ENCODE assay signal across 11 mouse cellular contexts in genomic region chr14:118080606-118081005, GRCm38 (mm10). TPM values are rescaled to one million over a fixed set of nuclear protein-coding genes. Genes with fewer than 3 reads are reported as not detected.
DNase-seq lines count a peak whose midpoint lies in the region; ATAC-seq lines count a peak whose summit lies in the region.
"Had no signal": no experiment of that assay in that cellular context is flagged by ENCODE, and none has a peak within 500 bp of the region (broad histone marks: within the 10 kb centered on the region; RNA-seq: fewer than 3 reads in every experiment).

No protein-coding gene starts in this region.

- no peaks in the 10 kb centered on the region for H3K36me3 ChIP-seq in heart, embryonic 14.5 days (ENCODE audit: control insufficient read depth, insufficient read depth, low read length)
- H3K36me3 ChIP-seq in lung, embryonic 15.5 days: no peaks in the 10 kb centered on the region
- H3K36me3 ChIP-seq in liver, embryonic 12.5 days: no peaks in the 10 kb centered on the region

- H3K4me2 ChIP-seq in heart, embryonic 14.5 days (ENCODE audit: low read length): peak overlapping the region; percentile 55
- H3K4me2 ChIP-seq in lung, embryonic 15.5 days: 0 out of 2 replicates have a peak overlapping the region, but pooled peaks have one; percentile 2
- no peak overlapping the region for H3K4me2 ChIP-seq in liver, embryonic 12.5 days

- H3K27me3 ChIP-seq in heart, embryonic 14.5 days (ENCODE audit: control insufficient read depth, insufficient read depth, low read length): no peaks in the 10 kb centered on the region
- H3K27me3 ChIP-seq in lung, embryonic 15.5 days: no peaks in the 10 kb centered on the region
- H3K27me3 ChIP-seq in liver, embryonic 12.5 days (replicated peaks): peaks cover 7% of the 10 kb centered on the region; the same call in 1 of the 2 replicates

- no peaks in the 10 kb centered on the region for H3K9me3 ChIP-seq in heart, embryonic 14.5 days (ENCODE audit: control insufficient read depth, low read length)
- H3K9me3 ChIP-seq in lung, embryonic 15.5 days: no peaks in the 10 kb centered on the region
- H3K9me3 ChIP-seq in liver, embryonic 12.5 days (replicated peaks): no peaks in the 10 kb centered on the region

- WGBS in heart, embryonic 14.5 days: 21% methylated on average over 11 of the region's 11 CpGs
- WGBS in lung, embryonic 15.5 days: 26% methylated on average over 11 of the region's 11 CpGs
- 67% methylated on average over 11 of the region's 11 CpGs for WGBS in liver, embryonic 12.5 days (ENCODE audit: insufficient replicate concordance)

- no peak for DNase-seq in heart, adult 9 months (ENCODE audit: low spot score in 2 of 2)
- DNase-seq in lung, postnatal 10 days: no peak
- DNase-seq in heart, postnatal 4 days: peak; percentile 9
- DNase-seq in retina, embryonic 14.5 days (ENCODE audit: low spot score): peak; percentile 81
- DNase-seq: adrenal gland, adult 2 months; gastrocnemius, postnatal 25 days; kidney, adult 11 months had no signal

- no peak overlapping the region for H3K27ac ChIP-seq in heart, embryonic 14.5 days (replicated peaks in 1 of 2; ENCODE audit: control insufficient read depth in 1 of 2, insufficient read depth in 1 of 2, low read depth in 2 of 2, low read length in 2 of 2)
- H3K27ac ChIP-seq in lung, embryonic 15.5 days: no peak overlapping the region
- no peak overlapping the region for H3K27ac ChIP-seq in liver, embryonic 12.5 days

- no peak for ATAC-seq in heart, embryonic 14.5 days (ENCODE audit: insufficient number of reproducible peaks, insufficient read depth, low FRiP score, low read depth)
- no peak for ATAC-seq in lung, embryonic 15.5 days (ENCODE audit: borderline replicate concordance, extremely low read depth, low FRiP score, low TSS enrichment)
- ATAC-seq in liver, embryonic 12.5 days: no peak
- ATAC-seq: Patski had no signal

- H3K4me3 ChIP-seq in heart, embryonic 14.5 days (ENCODE audit: control insufficient read depth in 1 of 2, insufficient read depth in 1 of 2, low read depth in 1 of 2, low read length in 2 of 2): 0 out of 4 replicates have a peak overlapping the region, but pooled peaks of 1 of the 2 experiments have one; percentile 4
- H3K4me3 ChIP-seq in lung, embryonic 15.5 days: no peak overlapping the region
- H3K4me3 ChIP-seq in liver, embryonic 12.5 days: no peak overlapping the region

- no peaks in the 10 kb centered on the region for H3K4me1 ChIP-seq in heart, embryonic 14.5 days (ENCODE audit: control insufficient read depth in 2 of 2, insufficient read depth in 2 of 2, low read length in 2 of 2)
- H3K4me1 ChIP-seq in lung, embryonic 15.5 days: no peaks in the 10 kb centered on the region
- no peaks in the 10 kb centered on the region for H3K4me1 ChIP-seq in liver, embryonic 12.5 days

- no peak overlapping the region for H3K9ac ChIP-seq in heart, embryonic 14.5 days (ENCODE audit: low read length)
- H3K9ac ChIP-seq in lung, embryonic 15.5 days: no peak overlapping the region
- H3K9ac ChIP-seq in liver, embryonic 12.5 days: no peak overlapping the region

RNA-seq across cellular contexts. Expression of gene Dct, which starts 28.6 kb away (rescaled TPM):
- polyA plus RNA-seq in heart, embryonic 14.5 days (2014; fragmentation: Nextera tagmentation; extraction: Ambion mirVana): 3.5 and 5.4 TPM in 2 replicates
- polyA plus RNA-seq in lung, embryonic 15.5 days (2015; fragmentation: Nextera tagmentation; extraction: Ambion mirVana): 0.76 and 1.2 TPM in 2 replicates
- total RNA-seq in heart, postnatal 4 days (2021): 1 to 10 TPM; 5.0 to 6.0 TPM
- polyA plus RNA-seq in liver, embryonic 12.5 days (2016; fragmentation: Nextera tagmentation; extraction: Ambion mirVana): 0.45 and 0.67 TPM in 2 replicates

RNA-seq across cellular contexts. Expression of gene Tgds, which starts 51.9 kb away (rescaled TPM):
- 30.9 and 33.0 TPM in 2 replicates for polyA plus RNA-seq in heart, embryonic 14.5 days (2014; fragmentation: Nextera tagmentation; extraction: Ambion mirVana)
- 35.5 and 35.7 TPM in 2 replicates for polyA plus RNA-seq in lung, embryonic 15.5 days (2015; fragmentation: Nextera tagmentation; extraction: Ambion mirVana)
- 10 to 100 TPM; 11.8 to 13.9 TPM for total RNA-seq in heart, postnatal 4 days (2021)
- polyA plus RNA-seq in liver, embryonic 12.5 days (2016; fragmentation: Nextera tagmentation; extraction: Ambion mirVana): 23.0 and 23.2 TPM in 2 replicates

RNA-seq across cellular contexts. Expression of gene Gpr180, which starts 56.4 kb away (rescaled TPM):
- polyA plus RNA-seq in heart, embryonic 14.5 days (2014; fragmentation: Nextera tagmentation; extraction: Ambion mirVana): 41.6 and 44.0 TPM in 2 replicates
- 60.6 and 60.8 TPM in 2 replicates for polyA plus RNA-seq in lung, embryonic 15.5 days (2015; fragmentation: Nextera tagmentation; extraction: Ambion mirVana)
- total RNA-seq in heart, postnatal 4 days (2021): 10 to 100 TPM; 29.2 to 32.8 TPM
- polyA plus RNA-seq in liver, embryonic 12.5 days (2016; fragmentation: Nextera tagmentation; extraction: Ambion mirVana): 18.0 and 19.2 TPM in 2 replicates

Comparison
In these comparisons a context has a peak if more than half of its experiments do, and no peak if none do; other contexts are left out.
1. DNase-seq: peak in heart, postnatal 4 days (single experiment) and retina, embryonic 14.5 days (single experiment); none in heart, adult 9 months (0 of 2) and lung, postnatal 10 days (single experiment).